Mouse (Mus musculus) stomach, embryonic 14.5 days (tissue): ENCODE data around the gene Samsn1. TPM values are rescaled to one million over a fixed set of nuclear protein-coding genes. Genes with fewer than 3 reads are reported as not detected.

ENCODE experiments used
- ATAC-seq: fragments of 200-750 bp; cut with Nextera tagmentation; 2 replicates; pipeline ENCODE4 v1.8.0; 2017; ENCODE audit warnings: low read depth, moderate TSS enrichment; ENCODE audit not compliant: insufficient number of reproducible peaks, insufficient read depth, low FRiP score
- H3K27ac ChIP-seq: fragments of 300-500 bp; sonication (generic); 2 replicates; pipeline ENCODE4 v1.5.1; 2014; ENCODE audit warnings: mild to moderate bottlenecking, low read length, moderate library complexity, mixed read lengths
- H3K27me3 ChIP-seq: fragments of 300-500 bp; sonication (generic); 2 replicates; pipeline ENCODE4 v1.6.1; 2014; ENCODE audit warnings: low read length, control low read depth, mixed read lengths; ENCODE audit not compliant: control insufficient read depth, insufficient read depth
- H3K36me3 ChIP-seq: fragments of 300-500 bp; sonication (generic); 2 replicates; pipeline ENCODE4 v1.6.1; 2014; ENCODE audit warnings: mild to moderate bottlenecking, control low read depth, low read length, moderate library complexity, mixed read lengths; ENCODE audit not compliant: control insufficient read depth, insufficient read depth
- H3K4me1 ChIP-seq: fragments of 300-500 bp; sonication (generic); 2 replicates; pipeline ENCODE4 v1.6.1; 2014; ENCODE audit warnings: low read length, control low read depth, mixed read lengths; ENCODE audit not compliant: control insufficient read depth, insufficient read depth
- H3K4me2 ChIP-seq: fragments of 300-500 bp; sonication (generic); replicated peaks from 2 replicates; pipeline ENCODE4 v1.6.1; 2014; ENCODE audit warnings: low read depth, low read length, control low read depth
- H3K4me3 ChIP-seq: fragments of 300-500 bp; sonication (generic); 2 replicates; pipeline ENCODE4 v1.5.1; 2014; ENCODE audit warnings: low read depth, low read length, control low read depth
- H3K9ac ChIP-seq: fragments of 300-500 bp; sonication (generic); replicated peaks from 2 replicates; pipeline ENCODE4 v1.6.1; 2014; ENCODE audit warnings: low read depth, mild to moderate bottlenecking, control low read depth, low read length, moderate library complexity, mixed read lengths
- H3K9me3 ChIP-seq: fragments of 300-500 bp; sonication (generic); 2 replicates; pipeline ENCODE4 v1.6.1; 2016; ENCODE audit warnings: low read depth, low read length, control low read depth; ENCODE audit not compliant: control insufficient read depth
- WGBS: fragments of 180-500 bp; shearing (Covaris S2); extraction: QIAGEN DNeasy Blood & Tissue Kit; methylation state at CpG from one replicate; pipeline ENCODE4 v1.1.7; 2014; 5-methylcytosine and 5-hydroxymethylcytosine counted together
- polyA plus RNA-seq: library from polyadenylated mRNA; unstranded; fragments of >200 nt; fragmentation: Nextera tagmentation; extraction: Ambion mirVana; gene quantifications from 2 replicates; pipeline ENCODE4 v1.2.1, GENCODE M21; 2014

Samsn1 gene
- polyA plus RNA-seq, 1 experiment from 2014 or later: 1.2 TPM

- Histone ChIP-seq H3K4me1 (no peaks in the 10 kb centered on the region), H3K27me3 (no peaks in the 10 kb centered on the region), H3K9ac (no peak overlapping the region), H3K9me3 (no peaks in the 10 kb centered on the region), H3K4me2 (no peak overlapping the region), H3K36me3 (no peaks in the 10 kb centered on the region), H3K4me3 (no peak overlapping the region), H3K27ac (no peak overlapping the region)
- ATAC-seq: no peak
- WGBS: 74% methylated on average over 2 of the region's 2 CpGs
These were observed 95.6 kb downstream of the Samsn1 start for GRCm38 (mm10) chr16:75926511-75926910.

DNA sequence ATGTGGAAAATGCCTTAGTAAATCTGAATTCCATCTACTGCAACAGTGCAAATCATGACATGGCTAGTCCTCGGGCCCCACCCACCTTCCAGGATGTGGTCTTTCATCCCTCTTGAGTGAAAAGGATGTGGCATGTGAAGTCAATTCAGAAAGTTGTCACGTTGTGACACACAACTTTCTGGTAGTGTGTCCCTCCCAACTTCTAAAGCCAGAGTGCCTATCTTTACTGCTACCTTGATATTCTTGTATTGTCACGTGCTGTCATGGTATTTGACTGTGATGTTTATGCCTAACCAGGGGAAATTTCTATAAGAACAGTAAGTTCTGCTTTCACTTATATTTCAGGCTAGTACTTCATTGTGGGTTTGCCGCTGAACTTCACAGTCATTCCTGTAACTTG, 101.2 kb downstream of the Samsn1 start:
- Histone ChIP-seq H3K9me3 (no peaks in the 10 kb centered on the region), H3K36me3 (no peaks in the 10 kb centered on the region), H3K27ac (no peak overlapping the region), H3K4me1 (no peaks in the 10 kb centered on the region), H3K4me2 (no peak overlapping the region), H3K4me3 (no peak overlapping the region), H3K27me3 (no peaks in the 10 kb centered on the region), H3K9ac (no peak overlapping the region)
- ATAC-seq: no peak
- 83% methylated on average over 4 of the region's 4 CpGs for WGBS

DNA sequence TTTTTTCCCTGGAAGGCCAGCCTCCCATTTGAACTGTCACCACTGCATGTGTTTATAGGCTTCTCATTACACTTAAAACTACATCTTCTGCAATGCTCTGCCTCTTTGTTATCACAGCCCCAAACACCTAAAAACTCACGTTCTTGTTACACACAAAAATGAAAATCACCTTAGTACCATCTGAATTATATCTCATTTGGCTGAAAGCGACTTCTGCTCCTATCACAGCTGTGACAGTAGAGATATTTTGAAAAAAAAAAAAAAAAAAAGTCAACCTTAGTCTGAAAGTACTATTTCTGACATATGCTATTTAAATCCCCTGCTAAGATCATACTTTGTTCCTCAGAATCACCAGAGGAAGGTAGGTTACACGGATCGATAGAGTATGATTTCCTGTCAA, 102.8 kb downstream of the Samsn1 start:
- Histone ChIP-seq H3K27ac (no peak overlapping the region), H3K27me3 (no peaks in the 10 kb centered on the region), H3K4me2 (no peak overlapping the region), H3K9ac (no peak overlapping the region), H3K4me3 (no peak overlapping the region), H3K36me3 (no peaks in the 10 kb centered on the region), H3K9me3 (no peaks in the 10 kb centered on the region), H3K4me1 (no peaks in the 10 kb centered on the region)
- 89% methylated on average over 4 of the region's 4 CpGs for WGBS
- ATAC-seq: no peak

- 83% methylated on average over 5 of the region's 5 CpGs for WGBS
- no peaks in the 10 kb centered on the region for H3K9me3 ChIP-seq
These were observed 104.4 kb downstream of the Samsn1 start for GRCm38 (mm10) chr16:75917712-75918111.

GRCm38 (mm10) chr16:75912051-75912450, 110.0 kb downstream of the Samsn1 start:
- no peaks in the 10 kb centered on the region for H3K27me3 ChIP-seq
- H3K4me1 ChIP-seq: no peaks in the 10 kb centered on the region
- no peak overlapping the region for H3K4me3 ChIP-seq
- H3K36me3 ChIP-seq: no peaks in the 10 kb centered on the region
- H3K9ac ChIP-seq: no peak overlapping the region
- ATAC-seq: no peak
- no peak overlapping the region for H3K4me2 ChIP-seq
- H3K9me3 ChIP-seq: no peaks in the 10 kb centered on the region
- H3K27ac ChIP-seq: no peak overlapping the region
- 90% methylated on average over 5 of the region's 5 CpGs for WGBS

More at GRCm38 (mm10) chr16:75917712-75918111, 104.4 kb downstream of the Samsn1 start:
- Histone ChIP-seq H3K27ac (no peak overlapping the region), H3K27me3 (no peaks in the 10 kb centered on the region), H3K9ac (no peak overlapping the region), H3K4me1 (no peaks in the 10 kb centered on the region), H3K36me3 (no peaks in the 10 kb centered on the region), H3K4me2 (no peak overlapping the region), H3K4me3 (no peak overlapping the region)
- no peak for ATAC-seq

DNA sequence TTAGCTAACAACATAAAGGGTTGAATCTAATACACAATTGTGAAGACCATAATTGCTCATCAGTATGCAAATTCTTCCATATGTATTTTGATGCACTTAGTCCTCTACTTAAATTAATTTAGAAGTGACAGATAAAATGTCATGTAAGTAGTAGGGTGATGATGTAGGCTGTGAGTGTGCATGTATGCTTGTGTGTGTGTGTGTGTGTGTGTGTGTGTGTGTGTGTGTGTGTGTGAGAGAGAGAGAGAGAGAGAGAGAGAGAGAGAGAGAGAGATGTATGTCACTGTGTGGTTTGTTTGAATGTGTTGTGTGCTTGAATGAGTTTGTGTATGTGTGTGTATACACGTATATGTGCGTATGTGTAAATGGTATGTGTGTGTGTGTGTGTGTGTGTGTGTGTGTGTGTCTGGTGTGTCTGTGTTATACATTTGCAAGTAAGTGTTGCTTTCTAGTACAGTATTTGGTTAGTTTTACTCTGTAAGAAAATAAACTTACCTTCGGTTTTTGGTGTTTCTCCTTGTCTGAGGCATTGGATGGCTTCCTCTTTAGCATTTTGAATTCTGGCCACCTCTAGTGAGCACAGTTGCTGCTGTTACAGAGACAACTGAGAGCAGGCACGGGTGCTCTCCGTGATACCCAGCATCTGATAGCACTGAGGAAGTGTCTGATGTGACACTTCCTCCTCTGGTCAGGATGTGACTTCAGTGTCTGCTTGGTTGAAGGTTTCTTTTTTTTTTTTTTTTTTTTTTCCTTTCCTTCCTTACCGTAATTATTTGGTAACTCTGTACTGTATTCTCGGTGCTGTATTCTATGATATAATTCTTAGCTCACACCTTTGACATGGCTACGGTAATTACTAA, 113.2 kb downstream of the Samsn1 start:
- no peak overlapping the region for H3K9ac ChIP-seq
- H3K9me3 ChIP-seq: no peaks in the 10 kb centered on the region
- no peaks in the 10 kb centered on the region for H3K27me3 ChIP-seq
- 67% methylated on average over 8 of the region's 8 CpGs for WGBS
- no peak overlapping the region for H3K4me2 ChIP-seq
- H3K36me3 ChIP-seq: no peaks in the 10 kb centered on the region
- H3K27ac ChIP-seq: no peak overlapping the region
- H3K4me3 ChIP-seq: no peak overlapping the region
- ATAC-seq: no peak
- no peaks in the 10 kb centered on the region for H3K4me1 ChIP-seq

DNA sequence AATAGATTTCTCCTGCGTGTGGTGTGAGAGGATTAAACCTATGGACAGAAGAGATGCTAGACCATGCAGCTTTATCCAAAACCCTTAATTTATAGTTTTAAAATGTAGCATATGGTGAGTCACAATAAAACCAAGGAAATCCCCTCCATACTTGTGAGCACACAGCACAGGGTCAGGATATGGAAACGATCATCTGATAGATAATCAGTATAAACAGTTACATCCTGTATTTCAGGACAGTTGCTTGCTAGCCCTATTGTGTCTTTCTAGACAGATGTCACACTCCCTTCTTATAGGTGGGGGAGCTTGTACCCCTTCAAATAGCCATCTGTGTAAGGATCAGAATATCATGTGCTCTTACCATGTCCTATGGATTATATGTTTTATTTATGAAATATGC, 115.3 kb downstream of the Samsn1 start:
- Histone ChIP-seq H3K4me3 (no peak overlapping the region), H3K4me1 (no peaks in the 10 kb centered on the region), H3K27me3 (no peaks in the 10 kb centered on the region), H3K27ac (no peak overlapping the region), H3K9ac (no peak overlapping the region), H3K9me3 (no peaks in the 10 kb centered on the region), H3K4me2 (no peak overlapping the region), H3K36me3 (no peaks in the 10 kb centered on the region)
- no peak for ATAC-seq
- 67% methylated on average over 2 of the region's 2 CpGs for WGBS

GRCm38 (mm10) chr16:75906260-75906659, 115.8 kb downstream of the Samsn1 start:
- Histone ChIP-seq H3K9me3 (no peaks in the 10 kb centered on the region), H3K27ac (no peak overlapping the region), H3K4me1 (no peaks in the 10 kb centered on the region), H3K27me3 (no peaks in the 10 kb centered on the region), H3K4me3 (no peak overlapping the region), H3K4me2 (no peak overlapping the region), H3K36me3 (no peaks in the 10 kb centered on the region), H3K9ac (no peak overlapping the region)
- WGBS: 92% methylated on average over 1 of the region's 1 CpGs
- no peak for ATAC-seq

- H3K36me3 ChIP-seq: no peaks in the 10 kb centered on the region
- H3K27me3 ChIP-seq: no peaks in the 10 kb centered on the region
- H3K4me1 ChIP-seq: no peaks in the 10 kb centered on the region
- H3K27ac ChIP-seq: no peak overlapping the region
- H3K9me3 ChIP-seq: no peaks in the 10 kb centered on the region
- ATAC-seq: no peak
- H3K4me3 ChIP-seq: no peak overlapping the region
- 76% methylated on average over 1 of the region's 1 CpGs for WGBS
- no peak overlapping the region for H3K4me2 ChIP-seq
- H3K9ac ChIP-seq: no peak overlapping the region
These were observed 116.8 kb downstream of the Samsn1 start for GRCm38 (mm10) chr16:75905324-75905723.
